Mouse (Mus musculus) layer of hippocampus, adult 11-12 months (tissue): Measurements from ENCODE around the gene Vmn1r117.
"Not testable (repeated sequence)": the region's sequence is repeated elsewhere in the genome, so short reads cannot be mapped to it uniquely, and the experiment has no call there.

Experiments
- DNase-seq: peaks from one replicate; pipeline ENCODE4 v3.0.0; 2022; ENCODE audit warnings: low spot score

Gene Vmn1r117

GRCm38 (mm10) chr7:20884021-20884420, at the start of gene Vmn1r117:
Vmn1r117 (minus strand) TSS chr7:20884121.
- DNase-seq = not testable (repeated sequence)

DNA sequence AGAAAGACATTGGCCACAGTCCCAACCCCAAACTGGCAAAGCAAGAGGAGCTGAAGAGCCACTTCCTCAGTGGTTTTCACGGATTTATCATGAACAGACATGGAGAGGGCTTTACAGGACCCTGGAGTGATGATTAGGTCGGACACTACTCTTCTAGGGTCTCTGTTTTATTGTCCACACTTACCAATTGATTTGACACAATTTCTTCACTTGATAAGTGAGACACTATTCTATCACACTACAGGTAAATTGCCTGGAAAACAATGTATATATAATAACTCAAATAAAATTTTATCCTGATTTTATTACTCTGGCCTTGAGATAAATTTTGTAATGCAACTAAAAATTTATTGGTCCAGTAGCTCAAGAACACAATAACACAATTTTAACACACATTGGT, 28.3 kb upstream of the Vmn1r117 start, which contains the start of gene Vmn1r118:
TSS of gene Vmn1r118 (minus strand) at position 101 of the 400 bp plus-strand sequence.
- DNase-seq = not testable (repeated sequence)

- not testable (repeated sequence) for DNase-seq
Measured at GRCm38 (mm10) chr7:20871956-20872355, 12.0 kb downstream of the Vmn1r117 start, which contains the start of gene Vmn1r116. Vmn1r116 (plus strand) TSS chr7:20872256.

DNA sequence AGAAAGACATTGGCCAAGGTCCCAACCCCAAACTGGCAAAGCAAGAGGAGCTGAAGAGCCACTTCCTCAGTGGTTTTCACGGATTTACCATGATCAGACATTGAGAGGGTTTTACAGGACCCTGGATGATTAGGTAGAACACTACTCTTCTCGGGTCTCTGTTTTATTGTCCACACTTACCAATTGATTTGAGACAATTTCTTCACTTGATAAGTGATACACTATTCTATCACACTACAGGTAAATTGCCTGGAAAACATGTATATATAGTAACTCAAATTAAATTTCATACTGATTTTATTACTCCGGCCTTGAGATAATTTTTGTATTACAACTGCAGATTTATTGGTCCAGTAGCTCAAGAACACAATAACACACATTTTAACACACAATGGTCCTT, 39.0 kb downstream of the Vmn1r117 start, which contains the start of gene Vmn1r115:
TSS of gene Vmn1r115 (minus strand) at position 101 of the 400 bp plus-strand sequence.
- DNase-seq = not testable (repeated sequence)
